Mouse (Mus musculus): ENCODE measurements around the gene Dpep2nb. TPM values are rescaled to one million over a fixed set of nuclear protein-coding genes. Genes with fewer than 3 reads are reported as not detected.
"Not testable (repeated sequence)": the region's sequence is repeated elsewhere in the genome, so short reads cannot be mapped to it uniquely, and the experiment has no call there.

Dpep2nb gene
- total and polyA plus RNA-seq, 3 experiments, result 0.16 TPM; not detected in 2

- TF ChIP-seq POLR2AphosphoS5 (IDR thresholded peaks at IDR 0.05; ENCODE audit: insufficient replicate concordance, low read depth, low read length) (no peak), GATA2 (IDR thresholded peaks at IDR 0.05; ENCODE audit: borderline replicate concordance, low read depth, low read length) (no peak), CTCF (IDR thresholded peaks at IDR 0.05; ENCODE audit: low read depth, low read length) (no peak), GATA1 (IDR thresholded peaks at IDR 0.05; ENCODE audit: borderline replicate concordance, low read length) (no peak), TAL1 (conservative IDR thresholded peaks at IDR 0.05; ENCODE audit: low read depth, low read length) (no peak)
- no peaks in the 10 kb centered on the region for H3K9me3 ChIP-seq (replicated peaks)
- H3K4me3 ChIP-seq (ENCODE audit: low read depth, low read length), result peak overlapping the region; percentile 99
- peaks cover 36% of the 10 kb centered on the region for H3K4me1 ChIP-seq (ENCODE audit: insufficient read depth, low read depth, low read length)
- peak; percentile 84 for DNase-seq (ENCODE audit: low spot score)
- H3K27me3 ChIP-seq (ENCODE audit: insufficient read depth, low read length), result no peaks in the 10 kb centered on the region
- peak; percentile 84 for ATAC-seq (ENCODE audit: extremely low read depth, insufficient number of reproducible peaks, low FRiP score, poor library complexity, severe bottlenecking)
- peaks cover 37% of the 10 kb centered on the region for H3K36me3 ChIP-seq (replicated peaks)
These were observed 5.2 kb upstream of the Dpep2nb start for GRCm38 (mm10) chr8:106010748-106011642.

GRCm38 (mm10) chr8:106007891-106008290 lies 2.1 kb upstream of the Dpep2nb start:
- H3K27me3 ChIP-seq (ENCODE audit: insufficient read depth, low read length); DNase-seq (ENCODE audit: low spot score); H3K4me3 ChIP-seq (ENCODE audit: low read depth, low read length); H3K9me3 ChIP-seq (replicated peaks); ATAC-seq (ENCODE audit: extremely low read depth, insufficient number of reproducible peaks, low FRiP score, poor library complexity, severe bottlenecking): not testable (repeated sequence)
- H3K36me3 ChIP-seq (replicated peaks), result peaks cover 20% of the 10 kb centered on the region
- H3K4me1 ChIP-seq (ENCODE audit: insufficient read depth, low read depth, low read length), result peaks cover 34% of the 10 kb centered on the region

GRCm38 (mm10) chr8:106007135-106007534 lies 1.4 kb upstream of the Dpep2nb start:
- ATAC-seq (ENCODE audit: extremely low read depth, insufficient number of reproducible peaks, low FRiP score, poor library complexity, severe bottlenecking), result no peak
- Histone ChIP-seq H3K4me1 (ENCODE audit: insufficient read depth, low read depth, low read length) (peaks cover 34% of the 10 kb centered on the region), H3K27me3 (ENCODE audit: insufficient read depth, low read length) (peaks cover under 1% of the 10 kb centered on the region; the same call in 1 of the 2 replicates), H3K9me3 (replicated peaks) (no peaks in the 10 kb centered on the region), H3K36me3 (replicated peaks) (peaks cover 20% of the 10 kb centered on the region), H3K4me3 (ENCODE audit: low read depth, low read length) (no peak overlapping the region)
- TF ChIP-seq CTCF (IDR thresholded peaks at IDR 0.05; ENCODE audit: low read depth, low read length) (no peak), TAL1 (conservative IDR thresholded peaks at IDR 0.05; ENCODE audit: low read depth, low read length) (no peak), GATA1 (IDR thresholded peaks at IDR 0.05; ENCODE audit: borderline replicate concordance, low read length) (no peak), GATA2 (IDR thresholded peaks at IDR 0.05; ENCODE audit: borderline replicate concordance, low read depth, low read length) (no peak), POLR2AphosphoS5 (IDR thresholded peaks at IDR 0.05; ENCODE audit: insufficient replicate concordance, low read depth, low read length) (no peak)
- no peak for DNase-seq (ENCODE audit: low spot score)

- H3K9me3 ChIP-seq (replicated peaks), result no peaks in the 10 kb centered on the region
- DNase-seq (ENCODE audit: low spot score), result no peak
- peaks cover 5% of the 10 kb centered on the region; the same call in 1 of the 2 replicates for H3K27me3 ChIP-seq (ENCODE audit: insufficient read depth, low read length)
- H3K36me3 ChIP-seq (replicated peaks), result peaks cover 20% of the 10 kb centered on the region
- no peak for TF ChIP-seq POLR2AphosphoS5 (IDR thresholded peaks at IDR 0.05; ENCODE audit: insufficient replicate concordance, low read depth, low read length)
- no peak for TF ChIP-seq CTCF (IDR thresholded peaks at IDR 0.05; ENCODE audit: low read depth, low read length)
- no peak for TF ChIP-seq GATA1 (IDR thresholded peaks at IDR 0.05; ENCODE audit: borderline replicate concordance, low read length)
- no peak for TF ChIP-seq GATA2 (IDR thresholded peaks at IDR 0.05; ENCODE audit: borderline replicate concordance, low read depth, low read length)
- TF ChIP-seq TAL1 (conservative IDR thresholded peaks at IDR 0.05; ENCODE audit: low read depth, low read length), result no peak
- peaks cover 30% of the 10 kb centered on the region for H3K4me1 ChIP-seq (ENCODE audit: insufficient read depth, low read depth, low read length)
- no peak overlapping the region for H3K4me3 ChIP-seq (ENCODE audit: low read depth, low read length)
- ATAC-seq (ENCODE audit: extremely low read depth, insufficient number of reproducible peaks, low FRiP score, poor library complexity, severe bottlenecking), result no peak
These were observed 638 bp upstream of the Dpep2nb start for GRCm38 (mm10) chr8:106006413-106006812.

GRCm38 (mm10) chr8:106004538-106005207 lies 1.1 kb downstream of the Dpep2nb start:
- no peak for ATAC-seq (ENCODE audit: extremely low read depth, insufficient number of reproducible peaks, low FRiP score, poor library complexity, severe bottlenecking)
- H3K9me3 ChIP-seq (replicated peaks), result no peaks in the 10 kb centered on the region
- peaks cover 5% of the 10 kb centered on the region; the same call in 1 of the 2 replicates for H3K27me3 ChIP-seq (ENCODE audit: insufficient read depth, low read length)
- peaks cover 13% of the 10 kb centered on the region for H3K36me3 ChIP-seq (replicated peaks)
- DNase-seq (ENCODE audit: low spot score), result no peak
- peaks cover 16% of the 10 kb centered on the region for H3K4me1 ChIP-seq (ENCODE audit: insufficient read depth, low read depth, low read length)
- H3K4me3 ChIP-seq (ENCODE audit: low read depth, low read length), result no peak overlapping the region
- TF ChIP-seq GATA2 (IDR thresholded peaks at IDR 0.05; ENCODE audit: borderline replicate concordance, low read depth, low read length) (no peak), POLR2AphosphoS5 (IDR thresholded peaks at IDR 0.05; ENCODE audit: insufficient replicate concordance, low read depth, low read length) (no peak), CTCF (IDR thresholded peaks at IDR 0.05; ENCODE audit: low read depth, low read length) (no peak), GATA1 (IDR thresholded peaks at IDR 0.05; ENCODE audit: borderline replicate concordance, low read length) (no peak), TAL1 (conservative IDR thresholded peaks at IDR 0.05; ENCODE audit: low read depth, low read length) (no peak)

GRCm38 (mm10) chr8:106001908-106002307 lies 3.9 kb downstream of the Dpep2nb start:
- no peak for DNase-seq (ENCODE audit: low spot score)
- ATAC-seq (ENCODE audit: extremely low read depth, insufficient number of reproducible peaks, low FRiP score, poor library complexity, severe bottlenecking), result no peak
- H3K4me3 ChIP-seq (ENCODE audit: low read depth, low read length), result no peak overlapping the region
- no peak for TF ChIP-seq POLR2AphosphoS5 (IDR thresholded peaks at IDR 0.05; ENCODE audit: insufficient replicate concordance, low read depth, low read length)
- no peak for TF ChIP-seq CTCF (IDR thresholded peaks at IDR 0.05; ENCODE audit: low read depth, low read length)
- no peak for TF ChIP-seq GATA1 (IDR thresholded peaks at IDR 0.05; ENCODE audit: borderline replicate concordance, low read length)
- TF ChIP-seq GATA2 (IDR thresholded peaks at IDR 0.05; ENCODE audit: borderline replicate concordance, low read depth, low read length), result no peak
- H3K36me3 ChIP-seq (replicated peaks), result no peaks in the 10 kb centered on the region
- peaks cover 18% of the 10 kb centered on the region for H3K27me3 ChIP-seq (ENCODE audit: insufficient read depth, low read length)
- peaks cover 7% of the 10 kb centered on the region; the same call in 1 of the 2 replicates for H3K4me1 ChIP-seq (ENCODE audit: insufficient read depth, low read depth, low read length)
- no peaks in the 10 kb centered on the region for H3K9me3 ChIP-seq (replicated peaks)
